Mouse (Mus musculus) forebrain, embryonic 15.5 days (tissue): ENCODE data around the gene Sf3b3. TPM values are rescaled to one million over a fixed set of nuclear protein-coding genes. Genes with fewer than 3 reads are reported as not detected.
"Not testable (repeated sequence)": the region's sequence is repeated elsewhere in the genome, so short reads cannot be mapped to it uniquely, and the experiment has no call there.

Source experiments
- ATAC-seq: fragments of 200-750 bp; cut with Nextera tagmentation; replicated peaks from 2 replicates; pipeline ENCODE4 v1.8.0; 2017; ENCODE audit warnings: mild to moderate bottlenecking, moderate TSS enrichment, moderate library complexity
- H3K27ac ChIP-seq: fragments of 300-500 bp; sonication (generic); replicated peaks from 2 replicates; pipeline ENCODE4 v1.5.1; 2015; ENCODE audit warnings: mild to moderate bottlenecking, inconsistent platforms
- H3K27me3 ChIP-seq: fragments of 300-500 bp; sonication (generic); 2 replicates; pipeline ENCODE4 v1.6.1; 2015; ENCODE audit warnings: inconsistent platforms
- H3K36me3 ChIP-seq: fragments of 300-500 bp; sonication (generic); 2 replicates; pipeline ENCODE4 v1.6.1; 2015; ENCODE audit warnings: mild to moderate bottlenecking, inconsistent platforms
- H3K4me1 ChIP-seq: fragments of 300-500 bp; sonication (generic); 2 replicates; pipeline ENCODE4 v1.6.1; 2015; ENCODE audit warnings: inconsistent platforms
- H3K4me2 ChIP-seq: fragments of 300-500 bp; sonication (generic); replicated peaks from 2 replicates; pipeline ENCODE4 v1.6.1; 2015; ENCODE audit warnings: mild to moderate bottlenecking, inconsistent platforms
- H3K4me3 ChIP-seq: fragments of 300-500 bp; sonication (generic); 2 replicates; pipeline ENCODE4 v1.5.1; 2015; ENCODE audit warnings: mild to moderate bottlenecking, inconsistent platforms
- H3K9ac ChIP-seq: fragments of 300-500 bp; sonication (generic); replicated peaks from 2 replicates; pipeline ENCODE4 v1.6.1; 2015; ENCODE audit warnings: mild to moderate bottlenecking, inconsistent platforms
- H3K9me3 ChIP-seq: fragments of 300-500 bp; sonication (generic); 2 replicates; pipeline ENCODE4 v1.6.1; 2016; ENCODE audit warnings: inconsistent platforms
- WGBS: fragments of 180-500 bp; shearing (Covaris S2); methylation state at CpG from one replicate; pipeline ENCODE4 v1.1.7; 2015; ENCODE audit warnings: mixed read lengths; 5-methylcytosine and 5-hydroxymethylcytosine counted together
- polyA plus RNA-seq: library from polyadenylated mRNA; unstranded; fragments of >200 nt; fragmentation: Nextera tagmentation; extraction: Ambion mirVana; gene quantifications from 2 replicates; pipeline ENCODE4 v1.2.1, GENCODE M21; 2015

Sf3b3 gene
- polyA plus RNA-seq, 1 experiment from 2014 or later = 121 TPM

- ATAC-seq = no peak
- Histone ChIP-seq H3K27ac (no peak overlapping the region), H3K4me1 (no peaks in the 10 kb centered on the region), H3K4me2 (no peak overlapping the region), H3K9me3 (no peaks in the 10 kb centered on the region), H3K27me3 (no peaks in the 10 kb centered on the region), H3K36me3 (no peaks in the 10 kb centered on the region), H3K9ac (no peak overlapping the region), H3K4me3 (no peak overlapping the region)
- 90% methylated on average over 7 of the region's 7 CpGs for WGBS
These were observed 52.1 kb downstream of the Sf3b3 start for GRCm38 (mm10) chr8:110794363-110794965.

GRCm38 (mm10) chr8:110793936-110794335, 52.7 kb downstream of the Sf3b3 start:
- whole genome bisulfite sequencing = 95% methylated on average over 9 of the region's 9 CpGs
- ATAC-seq = no peak

GRCm38 (mm10) chr8:110793511-110793910, 53.1 kb downstream of the Sf3b3 start:
- H3K9ac ChIP-seq = no peak overlapping the region
- H3K27me3 ChIP-seq = no peaks in the 10 kb centered on the region
- H3K9me3 ChIP-seq = no peaks in the 10 kb centered on the region
- no peak overlapping the region for H3K4me2 ChIP-seq
- H3K36me3 ChIP-seq = no peaks in the 10 kb centered on the region
- no peaks in the 10 kb centered on the region for H3K4me1 ChIP-seq
- 69% methylated on average over 9 of the region's 9 CpGs for WGBS
- no peak overlapping the region for H3K4me3 ChIP-seq
- ATAC-seq = no peak
- H3K27ac ChIP-seq = no peak overlapping the region

More at GRCm38 (mm10) chr8:110793936-110794335, 52.7 kb downstream of the Sf3b3 start:
- no peak overlapping the region for H3K27ac ChIP-seq
- no peak overlapping the region for H3K4me2 ChIP-seq
- H3K9me3 ChIP-seq = no peaks in the 10 kb centered on the region
- H3K9ac ChIP-seq = no peak overlapping the region
- no peaks in the 10 kb centered on the region for H3K36me3 ChIP-seq
- H3K4me3 ChIP-seq = no peak overlapping the region
- H3K27me3 ChIP-seq = no peaks in the 10 kb centered on the region
- no peaks in the 10 kb centered on the region for H3K4me1 ChIP-seq

- no peak overlapping the region for H3K27ac ChIP-seq
These were observed 53.9 kb downstream of the Sf3b3 start for GRCm38 (mm10) chr8:110792574-110793200.

GRCm38 (mm10) chr8:110791164-110791563, 55.4 kb downstream of the Sf3b3 start:
- Histone ChIP-seq H3K36me3 (no peaks in the 10 kb centered on the region), H3K27me3 (no peaks in the 10 kb centered on the region), H3K4me3 (no peak overlapping the region), H3K9ac (no peak overlapping the region), H3K4me1 (no peaks in the 10 kb centered on the region), H3K9me3 (no peaks in the 10 kb centered on the region), H3K4me2 (no peak overlapping the region), H3K27ac (no peak overlapping the region)
- ATAC-seq = no peak
- WGBS = 79% methylated on average over 10 of the region's 10 CpGs

More at GRCm38 (mm10) chr8:110792574-110793200, 53.9 kb downstream of the Sf3b3 start:
- Histone ChIP-seq H3K9me3 (no peaks in the 10 kb centered on the region), H3K4me3 (no peak overlapping the region), H3K4me1 (no peaks in the 10 kb centered on the region), H3K36me3 (no peaks in the 10 kb centered on the region), H3K4me2 (no peak overlapping the region), H3K27me3 (no peaks in the 10 kb centered on the region), H3K9ac (no peak overlapping the region)
- 80% methylated on average over 11 of the region's 11 CpGs for whole genome bisulfite sequencing
- no peak for ATAC-seq

- no peak for ATAC-seq
- no peaks in the 10 kb centered on the region for H3K9me3 ChIP-seq
- no peaks in the 10 kb centered on the region for H3K36me3 ChIP-seq
- H3K4me3 ChIP-seq = no peak overlapping the region
- no peak overlapping the region for H3K27ac ChIP-seq
- WGBS = 86% methylated on average over 6 of the region's 6 CpGs
- H3K27me3 ChIP-seq = no peaks in the 10 kb centered on the region
- H3K4me2 ChIP-seq = no peak overlapping the region
- H3K4me1 ChIP-seq = no peaks in the 10 kb centered on the region
- H3K9ac ChIP-seq = no peak overlapping the region
These were observed 56.3 kb downstream of the Sf3b3 start for GRCm38 (mm10) chr8:110790270-110790669.

- no peak overlapping the region for H3K4me2 ChIP-seq
- H3K9me3 ChIP-seq = no peaks in the 10 kb centered on the region
- no peaks in the 10 kb centered on the region for H3K4me1 ChIP-seq
- no peaks in the 10 kb centered on the region for H3K36me3 ChIP-seq
- H3K27ac ChIP-seq = no peak overlapping the region
- no peak overlapping the region for H3K4me3 ChIP-seq
- 54% methylated on average over 12 of the region's 12 CpGs for WGBS
- no peak for ATAC-seq
- no peak overlapping the region for H3K9ac ChIP-seq
- no peaks in the 10 kb centered on the region for H3K27me3 ChIP-seq
These were observed 57.0 kb downstream of the Sf3b3 start for GRCm38 (mm10) chr8:110789571-110789970.

GRCm38 (mm10) chr8:110788981-110789380, 57.6 kb downstream of the Sf3b3 start:
- Histone ChIP-seq H3K27ac (no peak overlapping the region), H3K27me3 (no peaks in the 10 kb centered on the region), H3K9ac (no peak overlapping the region), H3K36me3 (no peaks in the 10 kb centered on the region), H3K4me3 (no peak overlapping the region), H3K4me1 (no peaks in the 10 kb centered on the region), H3K4me2 (no peak overlapping the region), H3K9me3 (no peaks in the 10 kb centered on the region)
- ATAC-seq = no peak
- WGBS = 69% methylated on average over 12 of the region's 12 CpGs

GRCm38 (mm10) chr8:110787411-110787954, 59.1 kb downstream of the Sf3b3 start:
- 91% methylated on average over 9 of the region's 9 CpGs for WGBS
- no peak overlapping the region for H3K4me3 ChIP-seq
- no peak for ATAC-seq

GRCm38 (mm10) chr8:110786934-110787333, 59.7 kb downstream of the Sf3b3 start:
- Histone ChIP-seq H3K4me2 (no peak overlapping the region), H3K27me3 (no peaks in the 10 kb centered on the region), H3K27ac (no peak overlapping the region), H3K4me1 (no peaks in the 10 kb centered on the region), H3K9ac (no peak overlapping the region), H3K4me3 (no peak overlapping the region), H3K36me3 (no peaks in the 10 kb centered on the region), H3K9me3 (no peaks in the 10 kb centered on the region)
- WGBS = 84% methylated on average over 8 of the region's 8 CpGs
- ATAC-seq = no peak

More at GRCm38 (mm10) chr8:110787411-110787954, 59.1 kb downstream of the Sf3b3 start:
- Histone ChIP-seq H3K36me3 (no peaks in the 10 kb centered on the region), H3K4me2 (no peak overlapping the region), H3K9ac (no peak overlapping the region), H3K27ac (no peak overlapping the region), H3K4me1 (no peaks in the 10 kb centered on the region), H3K27me3 (no peaks in the 10 kb centered on the region), H3K9me3 (no peaks in the 10 kb centered on the region)

- not testable (repeated sequence) for ATAC-seq, H3K4me3 ChIP-seq, H3K27ac ChIP-seq, H3K9me3 ChIP-seq, H3K9ac ChIP-seq, H3K4me1 ChIP-seq, H3K4me2 ChIP-seq, H3K27me3 ChIP-seq, H3K36me3 ChIP-seq
- 86% methylated on average over 7 of the region's 7 CpGs for WGBS
These were observed 60.1 kb downstream of the Sf3b3 start for GRCm38 (mm10) chr8:110786501-110786900.

- no peaks in the 10 kb centered on the region for H3K9me3 ChIP-seq
- WGBS = 44% methylated on average over 2 of the region's 2 CpGs
- H3K36me3 ChIP-seq = no peaks in the 10 kb centered on the region
- H3K4me2 ChIP-seq = no peak overlapping the region
- no peak for ATAC-seq
- H3K9ac ChIP-seq = no peak overlapping the region
- H3K4me3 ChIP-seq = no peak overlapping the region
- H3K27ac ChIP-seq = no peak overlapping the region
- no peaks in the 10 kb centered on the region for H3K27me3 ChIP-seq
- H3K4me1 ChIP-seq = no peaks in the 10 kb centered on the region
These were observed 61.2 kb downstream of the Sf3b3 start for GRCm38 (mm10) chr8:110785366-110785765.
